Mouse (Mus musculus) granulocyte monocyte progenitor cell, adult 5-6 weeks (primary cell): ENCODE data around the gene Zfp366. TPM values are rescaled to one million over a fixed set of nuclear protein-coding genes. Genes with fewer than 3 reads are reported as not detected.
"Not testable (repeated sequence)": the region's sequence is repeated elsewhere in the genome, so short reads cannot be mapped to it uniquely, and the experiment has no call there.

Source experiments
- ATAC-seq: replicated peaks from 2 replicates; pipeline ENCODE4 v1.8.0; 2016; ENCODE audit warnings: mild to moderate bottlenecking, moderate TSS enrichment, inconsistent platforms; ENCODE audit not compliant: poor library complexity, severe bottlenecking
- total RNA-seq, 2 experiments: library from RNA; stranded (forward) in 1 of 2; stranded (reverse) in 1 of 2; fragments of 200-712, 200-1000 nt in 1 of 2; fragments of >200 nt in 1 of 2; fragmentation: Nextera tagmentation in 1 of 2; gene quantifications; 2 replicates each; pipeline ENCODE4 v1.2.3; 2014 to 2017

Zfp366 gene
- total RNA-seq (2014; fragmentation: Nextera tagmentation) (not detected in 2 replicates), total RNA-seq (2017) (under 0.01 TPM in 1 of 2 replicates, not detected in the other)

- ATAC-seq, result peak; percentile 29; the same call in 1 of the 2 replicates
Observed at GRCm38 (mm10) chr13:99184155-99184886, at the start of gene Zfp366. Gene Zfp366, plus strand, starts transcription at chr13:99184823.

- ATAC-seq, result peak; percentile 50
Observed at GRCm38 (mm10) chr13:99138351-99139255, 46.0 kb upstream of the Zfp366 start.

- ATAC-seq, result no peak
Observed at GRCm38 (mm10) chr13:99146355-99146871, 38.2 kb upstream of the Zfp366 start.

- no peak for ATAC-seq
Observed at GRCm38 (mm10) chr13:99147645-99148111, 36.9 kb upstream of the Zfp366 start.

- ATAC-seq, result no peak
Observed at GRCm38 (mm10) chr13:99149551-99150305, 34.9 kb upstream of the Zfp366 start.

GRCm38 (mm10) chr13:99150626-99151025, 34.0 kb upstream of the Zfp366 start:
- no peak for ATAC-seq

- ATAC-seq, result no peak
Observed at GRCm38 (mm10) chr13:99151121-99151520, 33.5 kb upstream of the Zfp366 start.

- peak; percentile 93 for ATAC-seq
Observed at GRCm38 (mm10) chr13:99152305-99152930, 32.2 kb upstream of the Zfp366 start.

GRCm38 (mm10) chr13:99157709-99158108, 26.9 kb upstream of the Zfp366 start:
- no peak for ATAC-seq

GRCm38 (mm10) chr13:99158773-99159172, 25.9 kb upstream of the Zfp366 start:
- ATAC-seq, result 0 out of 2 replicates have a peak, but pooled peaks have one; percentile 5

- ATAC-seq, result no peak
Observed at GRCm38 (mm10) chr13:99163071-99163470, 21.6 kb upstream of the Zfp366 start.

GRCm38 (mm10) chr13:99163521-99164359, 20.9 kb upstream of the Zfp366 start:
- peak; percentile 76 for ATAC-seq

GRCm38 (mm10) chr13:99164360-99164759, 20.3 kb upstream of the Zfp366 start:
- ATAC-seq, result peak; percentile 52; the same call in 1 of the 2 replicates

- ATAC-seq, result no peak
Observed at GRCm38 (mm10) chr13:99169401-99169800, 15.2 kb upstream of the Zfp366 start.

- no peak for ATAC-seq
Observed at GRCm38 (mm10) chr13:99170337-99170736, 14.3 kb upstream of the Zfp366 start.

GRCm38 (mm10) chr13:99173849-99174248, 10.8 kb upstream of the Zfp366 start:
- no peak for ATAC-seq

- ATAC-seq, result not testable (repeated sequence)
Observed at GRCm38 (mm10) chr13:99182828-99183227, 1.8 kb upstream of the Zfp366 start.

- ATAC-seq, result peak; percentile 55
Observed at GRCm38 (mm10) chr13:99183257-99183895, 1.2 kb upstream of the Zfp366 start.
